Mouse (Mus musculus) urinary bladder, adult 2 months (tissue): Measurements from ENCODE around the gene Ppp1r36. TPM values are rescaled to one million over a fixed set of nuclear protein-coding genes. Genes with fewer than 3 reads are reported as not detected.

Experiments used
- polyA plus RNA-seq: library from polyadenylated mRNA; depleted of rRNA; stranded (reverse); fragments of >200 nt; gene quantifications from 2 replicates; pipeline ENCODE4 v1.2.3, GENCODE M21; 2012; rRNA removed

Gene Ppp1r36
- polyA plus RNA-seq, 1 experiment = 11.8 TPM

Other genes with a start within 250 kb of the Ppp1r36 start
- 0.46 and 0.55 TPM in 2 replicates for gene Esr2, start 240.3 kb upstream of the Ppp1r36 start, polyA plus RNA-seq
- not detected in 2 replicates for gene Tex21, start 170.8 kb upstream of the Ppp1r36 start, polyA plus RNA-seq
- gene Mthfd1, start 162.2 kb upstream of the Ppp1r36 start, polyA plus RNA-seq = 28.9 and 31.0 TPM in 2 replicates
- gene Akap5, start 92.6 kb upstream of the Ppp1r36 start, polyA plus RNA-seq = 4.6 and 7.6 TPM in 2 replicates
- 11.2 and 13.5 TPM in 2 replicates for gene Zbtb25, start 47.9 kb upstream of the Ppp1r36 start, polyA plus RNA-seq
- gene Zbtb1, start 47.3 kb upstream of the Ppp1r36 start, polyA plus RNA-seq = 5.9 and 6.3 TPM in 2 replicates
- gene Hspa2, start 13.4 kb upstream of the Ppp1r36 start, polyA plus RNA-seq = 52.9 and 65.7 TPM in 2 replicates
- 56.5 and 62.8 TPM in 2 replicates for gene Plekhg3, start 113.4 kb downstream of the Ppp1r36 start, polyA plus RNA-seq